Mouse (Mus musculus) liver, embryonic 11.5 days (tissue): ENCODE results near the gene Man2b1. TPM values are rescaled to one million over a fixed set of nuclear protein-coding genes. Genes with fewer than 3 reads are reported as not detected.

ENCODE experiments used
- ATAC-seq: fragments of 200-750 bp; cut with Nextera tagmentation; replicated peaks from 2 replicates; pipeline ENCODE4 v1.8.0; 2017; ENCODE audit warnings: moderate number of reproducible peaks, mild to moderate bottlenecking, moderate TSS enrichment, moderate library complexity; ENCODE audit not compliant: low FRiP score
- DNase-seq: peaks from one replicate; pipeline ENCODE4 v3.0.0-alpha.2; 2017; ENCODE audit warnings: low spot score
- H3K27ac ChIP-seq: fragments of 300-500 bp; sonication (generic); 2 replicates; pipeline ENCODE4 v1.5.1; 2014; ENCODE audit warnings: mild to moderate bottlenecking, low read depth, low read length, control low read depth
- H3K27me3 ChIP-seq: fragments of 300-500 bp; sonication (generic); replicated peaks from 2 replicates; pipeline ENCODE4 v1.6.1; 2014; ENCODE audit warnings: low read length, mixed read lengths; ENCODE audit not compliant: control insufficient read depth, insufficient read depth
- H3K36me3 ChIP-seq: fragments of 300-500 bp; sonication (generic); 2 replicates; pipeline ENCODE4 v1.6.1; 2014; ENCODE audit warnings: mild to moderate bottlenecking, low read length, moderate library complexity, mixed read lengths; ENCODE audit not compliant: control insufficient read depth, insufficient read depth
- H3K4me1 ChIP-seq: fragments of 300-500 bp; sonication (generic); replicated peaks from 2 replicates; pipeline ENCODE4 v1.6.1; 2014; ENCODE audit warnings: low read length, mixed read lengths; ENCODE audit not compliant: control insufficient read depth, insufficient read depth
- H3K4me2 ChIP-seq: fragments of 300-500 bp; sonication (generic); 2 replicates; pipeline ENCODE4 v1.6.1; 2014; ENCODE audit warnings: mild to moderate bottlenecking, control low read depth, moderate library complexity
- H3K4me3 ChIP-seq: fragments of 300-500 bp; sonication (generic); 2 replicates; pipeline ENCODE4 v1.5.1; 2014; ENCODE audit warnings: low read depth, low read length, control low read depth
- H3K9ac ChIP-seq: fragments of 300-500 bp; sonication (generic); 2 replicates; pipeline ENCODE4 v1.6.1; 2014; ENCODE audit warnings: low read depth, low read length, control low read depth
- H3K9me3 ChIP-seq: fragments of 300-500 bp; sonication (generic); 2 replicates; pipeline ENCODE4 v1.6.1; 2016; ENCODE audit warnings: low read length, inconsistent platforms, mixed read lengths; ENCODE audit not compliant: control insufficient read depth
- WGBS: fragments of 180-500 bp; shearing (Covaris S2); extraction: QIAGEN DNeasy Blood & Tissue Kit; methylation state at CpG from one replicate; pipeline ENCODE4 v1.1.7; 2014; 5-methylcytosine and 5-hydroxymethylcytosine counted together
- polyA plus RNA-seq: library from polyadenylated mRNA; unstranded; fragments of >200 nt; fragmentation: Nextera tagmentation; extraction: Ambion mirVana; gene quantifications from 2 replicates; pipeline ENCODE4 v1.2.1, GENCODE M21; 2014

The Man2b1 gene
- polyA plus RNA-seq, 1 experiment from 2014 or later = 38.6 TPM

GRCm38 (mm10) chr8:85071041-85071440 lies 12.0 kb upstream of the Man2b1 start:
- no peak for DNase-seq
- H3K4me1 ChIP-seq = peaks cover 22% of the 10 kb centered on the region
- WGBS = 71% methylated on average over 5 of the region's 5 CpGs

GRCm38 (mm10) chr8:85071514-85072281 lies 11.4 kb upstream of the Man2b1 start, which contains the start of gene Dhps:
Gene Dhps, plus strand, starts transcription at chr8:85071757.
- no peaks in the 10 kb centered on the region for H3K9me3 ChIP-seq
- no peaks in the 10 kb centered on the region for H3K27me3 ChIP-seq
- peak within 1 kb of the TSS; percentile 94 for H3K4me2 ChIP-seq
- peak within 1 kb of the TSS; percentile 82 for H3K9ac ChIP-seq
- under 1% methylated on average over 68 of the region's 68 CpGs for WGBS
- DNase-seq (peak; percentile 84), ATAC-seq (peak; percentile 85)
- peaks cover 32% of the 10 kb centered on the region for H3K36me3 ChIP-seq
- H3K4me1 ChIP-seq = peaks cover 28% of the 10 kb centered on the region
- peak within 1 kb of the TSS; percentile 70 for H3K4me3 ChIP-seq
- peak within 1 kb of the TSS; percentile 90 for H3K27ac ChIP-seq

More at GRCm38 (mm10) chr8:85071041-85071440, 12.0 kb upstream of the Man2b1 start:
- Histone ChIP-seq H3K27ac (peak overlapping the region; percentile 90), H3K9ac (peak overlapping the region; percentile 82), H3K27me3 (no peaks in the 10 kb centered on the region), H3K4me3 (peak overlapping the region; percentile 70), H3K36me3 (peaks cover 28% of the 10 kb centered on the region), H3K4me2 (peak overlapping the region; percentile 94), H3K9me3 (no peaks in the 10 kb centered on the region)
- 0 out of 2 replicates have a peak, but pooled peaks have one; percentile 11 for ATAC-seq

DNA sequence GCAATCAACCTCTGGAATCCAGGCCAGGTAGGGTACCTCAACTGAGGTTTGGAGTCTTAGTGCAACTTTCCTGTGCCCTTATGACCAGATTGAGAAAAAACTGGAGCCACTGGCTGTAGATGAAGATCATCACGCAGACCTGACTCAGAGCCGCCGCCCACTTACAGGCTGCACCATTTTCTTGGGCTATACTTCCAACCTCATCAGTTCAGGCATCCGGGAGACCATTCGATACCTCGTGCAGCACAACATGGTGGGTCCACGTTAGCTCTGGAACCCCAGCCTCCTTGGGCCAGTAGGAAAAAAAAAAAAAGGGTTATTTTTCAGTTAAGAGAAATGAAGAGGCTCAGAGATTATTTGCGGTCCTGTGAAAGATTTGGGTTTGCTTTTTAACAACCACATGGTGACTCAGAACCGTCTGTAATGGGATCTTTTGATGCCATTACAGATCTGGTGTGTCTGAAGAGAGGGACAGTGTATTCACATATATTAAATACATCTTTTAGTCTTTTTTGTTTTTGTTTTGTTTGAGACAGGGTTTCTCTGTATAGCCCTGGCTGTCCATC lies 10.6 kb upstream of the Man2b1 start:
- Histone ChIP-seq H3K4me3 (peak overlapping the region; percentile 70), H3K9ac (peak overlapping the region; percentile 82), H3K36me3 (peaks cover 30% of the 10 kb centered on the region), H3K4me1 (peaks cover 29% of the 10 kb centered on the region), H3K4me2 (peak overlapping the region; percentile 94), H3K9me3 (no peaks in the 10 kb centered on the region), H3K27me3 (no peaks in the 10 kb centered on the region), H3K27ac (peak overlapping the region; percentile 90; the same call in 1 of the 2 replicates)
- DNase-seq = no peak
- 26% methylated on average over 9 of the region's 9 CpGs for WGBS
- 0 out of 2 replicates have a peak, but pooled peaks have one; percentile 0 for ATAC-seq

GRCm38 (mm10) chr8:85073041-85073612 lies 9.9 kb upstream of the Man2b1 start:
- Histone ChIP-seq H3K9me3 (no peaks in the 10 kb centered on the region), H3K27me3 (no peaks in the 10 kb centered on the region), H3K27ac (no peak overlapping the region), H3K4me1 (peaks cover 29% of the 10 kb centered on the region), H3K4me2 (peak overlapping the region; percentile 94), H3K4me3 (peak overlapping the region; percentile 70), H3K36me3 (peaks cover 29% of the 10 kb centered on the region), H3K9ac (no peak overlapping the region)
- DNase-seq (no peak), ATAC-seq (no peak)
- WGBS = 92% methylated on average over 15 of the region's 15 CpGs

DNA sequence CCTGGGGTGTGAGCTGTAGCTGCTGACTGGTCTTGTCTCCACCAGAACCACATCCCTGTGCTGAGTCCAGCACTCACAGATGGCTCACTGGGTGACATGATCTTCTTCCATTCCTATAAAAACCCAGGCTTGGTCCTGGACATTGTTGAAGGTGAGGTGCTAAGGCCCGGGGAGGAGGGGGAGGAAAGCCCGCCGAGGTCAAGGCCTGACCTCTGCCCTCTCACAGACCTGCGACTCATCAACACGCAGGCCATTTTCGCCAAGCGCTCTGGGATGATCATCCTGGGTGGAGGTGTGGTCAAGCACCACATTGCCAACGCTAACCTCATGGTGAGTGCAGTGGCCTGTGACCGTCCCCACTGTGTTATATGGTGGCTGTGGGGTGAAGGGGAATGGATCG lies 8.9 kb upstream of the Man2b1 start:
- peaks cover 29% of the 10 kb centered on the region for H3K4me1 ChIP-seq
- peaks cover 32% of the 10 kb centered on the region for H3K36me3 ChIP-seq
- DNase-seq (no peak), ATAC-seq (no peak)
- H3K27ac ChIP-seq = no peak overlapping the region
- H3K4me3 ChIP-seq = peak overlapping the region; percentile 4; the same call in 1 of the 2 replicates
- no peaks in the 10 kb centered on the region for H3K27me3 ChIP-seq
- WGBS = 84% methylated on average over 10 of the region's 10 CpGs
- H3K4me2 ChIP-seq = no peak overlapping the region
- no peak overlapping the region for H3K9ac ChIP-seq
- H3K9me3 ChIP-seq = no peaks in the 10 kb centered on the region

GRCm38 (mm10) chr8:85074617-85075016 lies 8.5 kb upstream of the Man2b1 start:
- no peak for ATAC-seq
- H3K36me3 ChIP-seq = peaks cover 32% of the 10 kb centered on the region

GRCm38 (mm10) chr8:85076001-85076400 lies 7.1 kb upstream of the Man2b1 start:
- Histone ChIP-seq H3K36me3 (peaks cover 32% of the 10 kb centered on the region), H3K9me3 (no peaks in the 10 kb centered on the region), H3K27ac (peak overlapping the region; percentile 62; the same call in 1 of the 2 replicates), H3K4me3 (no peak overlapping the region), H3K4me2 (peak overlapping the region; percentile 36), H3K4me1 (peaks cover 31% of the 10 kb centered on the region), H3K27me3 (no peaks in the 10 kb centered on the region), H3K9ac (no peak overlapping the region)
- no peak for DNase-seq
- ATAC-seq = peak; percentile 50; the same call in 1 of the 2 replicates
- 65% methylated on average over 9 of the region's 9 CpGs for WGBS

More at GRCm38 (mm10) chr8:85074617-85075016, 8.5 kb upstream of the Man2b1 start:
- no peak overlapping the region for H3K9ac ChIP-seq
- H3K4me1 ChIP-seq = peaks cover 30% of the 10 kb centered on the region
- H3K4me3 ChIP-seq = peak overlapping the region; percentile 4; the same call in 1 of the 2 replicates
- 86% methylated on average over 10 of the region's 10 CpGs for WGBS
- H3K27me3 ChIP-seq = no peaks in the 10 kb centered on the region
- no peaks in the 10 kb centered on the region for H3K9me3 ChIP-seq
- DNase-seq = no peak
- H3K4me2 ChIP-seq = no peak overlapping the region
- no peak overlapping the region for H3K27ac ChIP-seq

DNA sequence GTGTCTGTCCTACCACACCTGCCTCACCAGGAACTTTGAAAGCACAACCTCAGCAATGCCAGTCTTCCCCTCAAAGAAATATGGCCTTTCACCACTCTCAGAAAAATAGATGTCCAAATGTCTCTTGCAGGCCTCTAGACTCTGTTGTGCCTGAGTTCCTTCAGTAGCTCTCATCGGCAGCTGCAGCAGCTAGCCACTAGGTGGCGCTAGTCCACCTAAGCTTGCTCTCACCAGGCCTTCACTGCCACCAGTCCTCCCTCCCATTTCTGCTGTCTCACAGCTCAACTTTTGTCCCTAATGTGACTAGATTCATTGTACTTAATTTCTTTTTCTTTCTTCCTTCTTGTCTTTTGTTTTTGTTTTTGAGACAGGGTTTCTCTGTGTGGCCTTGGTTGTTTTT lies 6.1 kb upstream of the Man2b1 start:
- H3K4me2 ChIP-seq = no peak overlapping the region
- ATAC-seq = no peak
- no peaks in the 10 kb centered on the region for H3K27me3 ChIP-seq
- H3K9ac ChIP-seq = no peak overlapping the region
- H3K9me3 ChIP-seq = no peaks in the 10 kb centered on the region
- DNase-seq = peak; percentile 76
- WGBS = 0% methylated on average over 2 of the region's 2 CpGs
- H3K36me3 ChIP-seq = peaks cover 32% of the 10 kb centered on the region
- no peak overlapping the region for H3K4me3 ChIP-seq
- H3K4me1 ChIP-seq = peaks cover 38% of the 10 kb centered on the region
- H3K27ac ChIP-seq = no peak overlapping the region
